Mouse (Mus musculus): ENCODE data around the gene Gipc2.

Gipc2 gene

GRCm38 (mm10) chr3:152092385-152093057, 73.5 kb downstream of the Gipc2 start:
- in situ Hi-C loops (cut with MboI, MseI): loop anchor here (5.0 to 10.0 kb wide), 2 partner anchors 375 to 952 kb away; no protein-coding TSS in a partner anchor

- in situ Hi-C loops (cut with MboI, MseI): no loop called here
These were observed 76.9 kb downstream of the Gipc2 start for GRCm38 (mm10) chr3:152089178-152089577.

GRCm38 (mm10) chr3:152081381-152081780, 84.6 kb downstream of the Gipc2 start:
- in situ Hi-C loops (cut with MboI, MseI): no loop called here

- in situ Hi-C loops (cut with MboI, MseI): no loop called here
These were observed 89.9 kb downstream of the Gipc2 start for GRCm38 (mm10) chr3:152076088-152076487.

- in situ Hi-C loops (cut with MboI, MseI): no loop called here
These were observed 97.0 kb downstream of the Gipc2 start for GRCm38 (mm10) chr3:152069001-152069400.

- in situ Hi-C loops (cut with MboI, MseI): no loop called here
These were observed 97.7 kb downstream of the Gipc2 start for GRCm38 (mm10) chr3:152068311-152068710.

- in situ Hi-C loops (cut with MboI, MseI): no loop called here
These were observed 99.3 kb downstream of the Gipc2 start for GRCm38 (mm10) chr3:152066696-152067095.

GRCm38 (mm10) chr3:152065806-152066205, 100.2 kb downstream of the Gipc2 start:
- in situ Hi-C loops (cut with MboI, MseI): no loop called here

GRCm38 (mm10) chr3:152064166-152064565, 101.9 kb downstream of the Gipc2 start:
- in situ Hi-C loops (cut with MboI, MseI): no loop called here

GRCm38 (mm10) chr3:152062806-152063205, 103.2 kb downstream of the Gipc2 start:
- in situ Hi-C loops (cut with MboI, MseI): no loop called here

GRCm38 (mm10) chr3:152061145-152061544, 104.9 kb downstream of the Gipc2 start:
- in situ Hi-C loops (cut with MboI, MseI): no loop called here

- in situ Hi-C loops (cut with MboI, MseI): no loop called here
These were observed 107.8 kb downstream of the Gipc2 start for GRCm38 (mm10) chr3:152058235-152058634.

GRCm38 (mm10) chr3:152054260-152054659, 111.8 kb downstream of the Gipc2 start:
- in situ Hi-C loops (cut with MboI, MseI): no loop called here

- in situ Hi-C loops (cut with MboI, MseI): no loop called here
These were observed 114.1 kb downstream of the Gipc2 start for GRCm38 (mm10) chr3:152051959-152052358.

GRCm38 (mm10) chr3:152047914-152048313, 118.1 kb downstream of the Gipc2 start:
- in situ Hi-C loops (cut with MboI, MseI): no loop called here

- in situ Hi-C loops (cut with MboI, MseI): no loop called here
These were observed 119.1 kb downstream of the Gipc2 start for GRCm38 (mm10) chr3:152046895-152047294.
